ENCODE assay signal across 9 mouse cellular contexts in genomic region chr6:86921880-86922279, GRCm38 (mm10).
A peak's percentile ranks its signal among the peaks of the same experiment; 100 is the strongest.
DNase-seq lines count a peak whose midpoint lies in the region; ATAC-seq and TF ChIP-seq lines count a peak whose summit lies in the region.
"Had no signal": no experiment of that assay in that cellular context is flagged by ENCODE, and none has a peak within 500 bp of the region (broad histone marks: within the 10 kb centered on the region; RNA-seq: fewer than 3 reads in every experiment).

No protein-coding gene starts in this region.

- H3K4me1 ChIP-seq in ES-E14 (ENCODE audit: control insufficient read depth in 2 of 2, insufficient read depth in 2 of 2, low read length in 2 of 2, poor library complexity in 1 of 2): peaks cover 0 to 2% of the 10 kb centered on the region in 2 experiments; a peak in 1 of 4 replicates
- H3K4me1 ChIP-seq in heart, embryonic 10.5 days: peaks cover 24% of the 10 kb centered on the region
- H3K4me1 ChIP-seq in kidney, postnatal 0 days (replicated peaks; ENCODE audit: insufficient read depth, low read length): 0 out of 2 replicates have a peak, but pooled peaks cover 5% of the 10 kb centered on the region
- H3K4me1 ChIP-seq: liver, embryonic 15.5 days had no signal

- no peak overlapping the region for H3K4me3 ChIP-seq in ES-E14 (ENCODE audit: insufficient read depth in 1 of 2, low read depth in 1 of 2, low read length in 2 of 2, poor library complexity in 1 of 2, severe bottlenecking in 1 of 2)
- no peak overlapping the region for H3K4me3 ChIP-seq in heart, embryonic 10.5 days
- no peak overlapping the region for H3K4me3 ChIP-seq in kidney, postnatal 0 days (replicated peaks; ENCODE audit: low read depth, low read length)
- H3K4me3 ChIP-seq: liver, embryonic 15.5 days had no signal

- no peak overlapping the region for H3K4me2 ChIP-seq in kidney, postnatal 0 days (ENCODE audit: low read length)
- H3K4me2 ChIP-seq: liver, embryonic 15.5 days had no signal

- 13% methylated on average over 4 of the region's 4 CpGs for WGBS in heart, embryonic 10.5 days
- whole genome bisulfite sequencing in kidney, postnatal 0 days: 24% methylated on average over 4 of the region's 4 CpGs

- TF ChIP-seq CTCF in kidney, postnatal 0 days (IDR thresholded peaks at IDR 0.05; ENCODE audit: low read depth): peak; percentile 83

- ATAC-seq in kidney, postnatal 0 days (replicated peaks; ENCODE audit: low FRiP score, low read depth): 0 out of 2 replicates have a peak, but pooled peaks have one; percentile 33

- H3K27ac ChIP-seq in ES-E14 (ENCODE audit: insufficient read depth, low read depth, low read length, poor library complexity, severe bottlenecking): no peak overlapping the region
- no peak overlapping the region for H3K27ac ChIP-seq in heart, embryonic 10.5 days
- no peak overlapping the region for H3K27ac ChIP-seq in kidney, postnatal 0 days
- H3K27ac ChIP-seq: liver, embryonic 15.5 days had no signal

- no peaks in the 10 kb centered on the region for H3K27me3 ChIP-seq in heart, embryonic 10.5 days (ENCODE audit: insufficient read depth, poor library complexity, severe bottlenecking)
- no peaks in the 10 kb centered on the region for H3K27me3 ChIP-seq in kidney, postnatal 0 days (ENCODE audit: insufficient read depth, low read length)
- H3K27me3 ChIP-seq: liver, embryonic 15.5 days had no signal

- H3K36me3 ChIP-seq in ES-E14 (ENCODE audit: control insufficient read depth, insufficient read depth, low read length, poor library complexity, severe bottlenecking): no peaks in the 10 kb centered on the region
- peaks cover 17% of the 10 kb centered on the region; the same call in 1 of the 2 replicates for H3K36me3 ChIP-seq in heart, embryonic 10.5 days
- H3K36me3 ChIP-seq in kidney, postnatal 0 days (ENCODE audit: insufficient read depth, low read length): 0 out of 2 replicates have a peak, but pooled peaks cover 8% of the 10 kb centered on the region

- in situ Hi-C loops in ES-E14 (cut with MboI; ENCODE audit: low sequenced_read_pairs in 2 of 2, unreplicated experiment in 2 of 2): no loop called here

- no peaks in the 10 kb centered on the region for H3K9me3 ChIP-seq in ES-E14 (ENCODE audit: control insufficient read depth, insufficient read depth, low read depth, low read length)
- no peaks in the 10 kb centered on the region for H3K9me3 ChIP-seq in heart, embryonic 10.5 days
- no peaks in the 10 kb centered on the region for H3K9me3 ChIP-seq in kidney, postnatal 0 days (replicated peaks; ENCODE audit: low read length)
- H3K9me3 ChIP-seq: liver, embryonic 15.5 days had no signal

- DNase-seq in ES-E14 (ENCODE audit: low read depth, low spot score): peak; percentile 54
- peak; percentile 71 for DNase-seq in adrenal gland, adult 2 months
- DNase-seq in embryo, embryonic 11 days: peak; percentile 72
- peak; percentile 82 for DNase-seq in heart, embryonic 10.5 days (ENCODE audit: low spot score)
- peak; percentile 75 for DNase-seq in kidney, postnatal 0 days (ENCODE audit: low spot score)
- peak; percentile 68 to 74 for DNase-seq in lung, adult 18-20 months
- peak; percentile 15 for DNase-seq in right cerebral cortex, postnatal 14 days
- DNase-seq in Muller cell, postnatal 12 days (ENCODE audit: inconsistent ontology term): no peak

- no peak overlapping the region for H3K9ac ChIP-seq in ES-E14 (ENCODE audit: insufficient read depth, low read depth, low read length, poor library complexity, severe bottlenecking)
- H3K9ac ChIP-seq in kidney, postnatal 0 days (ENCODE audit: low read depth, low read length): no peak overlapping the region
- H3K9ac ChIP-seq: liver, embryonic 15.5 days had no signal

TF ChIP-seq in ES-E14, 5 proteins besides CTCF, POLR2A, EP300 and RAD21:
- TF ChIP-seq MAFK (IDR thresholded peaks at IDR 0.05; ENCODE audit: insufficient read depth, low read depth, low read length) (no peak), ZC3H11A (IDR thresholded peaks at IDR 0.05; ENCODE audit: borderline replicate concordance, low read depth, low read length) (peak; percentile 66; the same call in 1 of the 2 replicates), ZNF384 (IDR thresholded peaks at IDR 0.05; ENCODE audit: low read depth, low read length) (no peak), HCFC1 (IDR thresholded peaks at IDR 0.05; ENCODE audit: borderline replicate concordance, insufficient read depth, low read length) (no peak), CHD2 (IDR thresholded peaks at IDR 0.05; ENCODE audit: low read depth, low read length) (no peak)
